Mouse (Mus musculus) lung, postnatal 14 days (tissue): ENCODE measurements around the gene Runx1.

Source experiments
- DNase-seq: peaks from one replicate; pipeline ENCODE4 v3.0.0; 2021

Runx1 gene

GRCm38 (mm10) chr16:92644718-92645422 is 181.1 kb downstream of the Runx1 start:
- DNase-seq = peak; percentile 58

- no peak for DNase-seq
These were observed 181.6 kb downstream of the Runx1 start for GRCm38 (mm10) chr16:92644315-92644714.

- no peak for DNase-seq
These were observed 183.7 kb downstream of the Runx1 start for GRCm38 (mm10) chr16:92642283-92642682.

- DNase-seq = no peak
These were observed 184.9 kb downstream of the Runx1 start for GRCm38 (mm10) chr16:92641053-92641452.

- no peak for DNase-seq
These were observed 186.9 kb downstream of the Runx1 start for GRCm38 (mm10) chr16:92639093-92639492.

- DNase-seq = no peak
These were observed 188.9 kb downstream of the Runx1 start for GRCm38 (mm10) chr16:92637033-92637432.

- peak; percentile 40 for DNase-seq
These were observed 193.7 kb downstream of the Runx1 start for GRCm38 (mm10) chr16:92632115-92632763.

- DNase-seq = no peak
These were observed 194.3 kb downstream of the Runx1 start for GRCm38 (mm10) chr16:92631637-92632036.

GRCm38 (mm10) chr16:92630950-92631349 is 195.0 kb downstream of the Runx1 start:
- no peak for DNase-seq

- no peak for DNase-seq
These were observed 196.1 kb downstream of the Runx1 start for GRCm38 (mm10) chr16:92629829-92630228.

- no peak for DNase-seq
These were observed 198.7 kb downstream of the Runx1 start for GRCm38 (mm10) chr16:92627262-92627661.

- no peak for DNase-seq
These were observed 202.0 kb downstream of the Runx1 start for GRCm38 (mm10) chr16:92623953-92624352.

GRCm38 (mm10) chr16:92621859-92622258 is 204.1 kb downstream of the Runx1 start:
- DNase-seq = no peak

GRCm38 (mm10) chr16:92620841-92621518 is 205.0 kb downstream of the Runx1 start:
- DNase-seq = no peak

GRCm38 (mm10) chr16:92616839-92617238 is 209.1 kb downstream of the Runx1 start:
- DNase-seq = no peak

GRCm38 (mm10) chr16:92615234-92615799 is 210.6 kb downstream of the Runx1 start:
- no peak for DNase-seq

GRCm38 (mm10) chr16:92612546-92612945 is 213.4 kb downstream of the Runx1 start:
- peak; percentile 69 for DNase-seq

- peak; percentile 58 for DNase-seq
These were observed 214.3 kb downstream of the Runx1 start for GRCm38 (mm10) chr16:92611641-92612149.

GRCm38 (mm10) chr16:92610464-92610863 is 215.5 kb downstream of the Runx1 start:
- no peak for DNase-seq

GRCm38 (mm10) chr16:92609717-92610077 is 216.3 kb downstream of the Runx1 start:
- no peak for DNase-seq

- no peak for DNase-seq
These were observed 216.8 kb downstream of the Runx1 start for GRCm38 (mm10) chr16:92609006-92609716.

GRCm38 (mm10) chr16:92608180-92608960 is 217.6 kb downstream of the Runx1 start:
- no peak for DNase-seq
